Mouse (Mus musculus) kidney, postnatal 10 days (tissue): ENCODE measurements around the gene Tulp2.
"Not testable (repeated sequence)": the region's sequence is repeated elsewhere in the genome, so short reads cannot be mapped to it uniquely, and the experiment has no call there.

Source experiments
- DNase-seq: peaks from one replicate; pipeline ENCODE4 v3.0.0; 2021; ENCODE audit warnings: mixed read lengths

Gene Tulp2

DNA sequence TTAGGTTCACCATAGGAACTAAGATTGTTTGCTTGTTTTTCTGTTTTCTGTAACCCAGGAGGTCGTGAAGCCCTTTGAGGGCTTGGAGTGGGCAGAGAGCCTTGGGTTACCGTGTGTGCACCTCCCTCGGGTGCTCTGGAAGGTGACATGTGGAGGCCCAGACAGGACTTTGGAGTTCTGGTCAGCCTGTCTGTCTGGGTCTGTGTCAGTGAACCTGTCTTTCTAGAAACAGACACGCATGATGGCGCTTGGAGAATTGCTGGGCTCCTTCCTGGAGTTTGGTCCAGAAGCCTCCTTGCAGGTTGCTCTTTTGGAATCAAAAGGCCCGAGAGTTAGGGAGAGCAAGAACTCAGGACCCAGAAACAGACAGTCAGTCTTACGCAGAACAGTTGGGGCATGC, 21.3 kb upstream of the Tulp2 start:
- peak; percentile 58 for DNase-seq

DNA sequence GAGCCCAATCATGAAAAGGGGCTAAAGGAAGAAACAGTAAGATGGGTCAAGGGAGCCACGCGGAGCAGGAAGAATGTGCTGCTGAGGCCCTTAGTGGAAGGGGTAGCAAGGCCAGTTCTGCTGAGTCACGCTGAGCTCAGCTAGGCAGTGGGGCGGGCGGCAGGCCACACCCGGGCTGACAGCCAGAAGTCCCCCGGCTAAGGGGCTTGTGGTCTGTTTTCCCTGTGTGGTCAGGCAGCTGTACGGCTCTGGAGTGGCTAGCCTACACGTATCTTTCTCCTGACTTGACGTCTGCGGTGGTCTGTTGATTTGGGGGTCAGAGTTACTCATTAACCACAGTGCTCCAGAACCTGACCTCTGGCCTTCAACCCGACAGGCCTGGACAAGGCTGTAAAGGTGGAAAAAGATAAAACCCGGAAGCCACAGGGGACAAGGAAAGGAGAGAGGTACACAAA, 20.8 kb upstream of the Tulp2 start:
- peak; percentile 84 for DNase-seq

DNA sequence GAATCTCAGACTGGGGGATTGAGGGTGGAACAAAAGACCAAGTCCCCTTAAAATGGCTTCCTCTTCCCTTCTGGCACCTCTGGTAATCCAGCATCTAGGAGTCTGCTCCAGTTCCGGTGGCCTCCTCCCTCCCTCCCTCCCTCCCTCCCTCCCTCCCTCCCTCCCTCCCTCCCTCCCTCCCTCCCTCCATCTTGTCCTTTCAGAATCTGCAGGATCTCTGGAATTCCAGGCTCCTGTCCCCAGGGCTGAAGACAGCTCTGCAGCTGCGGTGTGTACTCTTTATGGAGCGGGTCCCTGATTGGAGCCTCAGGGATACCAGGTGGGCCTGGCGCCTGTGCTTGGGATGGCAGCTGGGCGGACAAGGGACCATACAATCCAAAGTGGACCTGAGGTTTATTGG, 20.4 kb upstream of the Tulp2 start:
- DNase-seq = peak; percentile 39

DNA sequence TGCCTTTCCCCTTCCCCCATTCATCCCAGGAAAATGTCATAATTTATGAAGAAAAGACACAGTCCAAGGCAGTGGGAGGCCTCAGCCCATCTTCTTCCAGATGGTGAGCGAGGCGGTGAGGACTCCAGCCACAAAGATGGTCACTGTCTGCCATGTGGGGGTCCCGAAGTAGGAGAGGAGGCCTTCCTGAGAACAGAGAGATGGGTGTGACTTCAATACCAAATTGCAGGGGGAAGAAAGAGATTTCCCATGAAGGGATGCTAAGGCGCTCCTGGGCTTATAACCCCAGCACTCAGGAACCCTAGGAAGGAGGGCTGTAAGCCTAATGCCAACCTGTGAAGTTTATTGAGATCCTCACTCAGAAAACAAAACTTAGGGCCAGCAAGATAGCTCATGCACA, 19.9 kb upstream of the Tulp2 start:
- DNase-seq = no peak

DNA sequence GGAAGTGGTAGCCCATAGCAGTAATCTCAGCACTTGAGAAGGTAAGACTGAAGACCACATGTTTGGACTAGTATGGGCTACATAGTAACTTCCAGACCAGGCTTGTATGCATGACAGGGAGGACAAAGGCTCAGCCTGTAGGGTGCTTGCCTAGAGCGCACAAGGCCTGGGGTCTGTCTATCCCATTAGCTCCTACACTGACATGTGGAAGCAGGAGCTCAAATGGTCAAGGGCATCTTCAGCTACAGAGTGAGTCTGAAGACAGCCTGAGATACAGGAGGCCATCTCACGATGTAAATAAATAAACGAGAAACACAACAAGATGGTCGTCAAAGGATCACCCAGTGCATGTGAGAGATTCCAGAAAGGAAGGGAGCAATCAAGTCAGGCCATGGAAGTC, 19.4 kb upstream of the Tulp2 start:
- DNase-seq = no peak

DNA sequence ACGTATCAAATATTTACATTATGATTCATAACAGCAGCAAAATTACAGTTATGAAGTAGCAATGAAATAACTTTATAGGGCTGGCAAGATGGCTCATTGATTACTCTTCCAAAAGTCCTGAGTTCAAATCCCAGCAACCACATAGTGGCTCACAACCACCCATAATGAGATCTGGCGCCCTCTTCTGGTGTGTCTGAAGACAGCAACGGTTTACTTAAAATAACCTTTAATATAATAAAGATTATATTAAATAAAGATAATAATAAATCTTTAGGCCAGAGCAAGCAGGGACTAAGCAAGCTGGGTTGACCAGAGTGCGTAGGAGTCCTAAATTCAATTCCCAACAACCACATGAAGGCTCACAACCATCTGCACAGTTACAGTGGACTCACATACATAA, 18.8 kb upstream of the Tulp2 start:
- not testable (repeated sequence) for DNase-seq

DNA sequence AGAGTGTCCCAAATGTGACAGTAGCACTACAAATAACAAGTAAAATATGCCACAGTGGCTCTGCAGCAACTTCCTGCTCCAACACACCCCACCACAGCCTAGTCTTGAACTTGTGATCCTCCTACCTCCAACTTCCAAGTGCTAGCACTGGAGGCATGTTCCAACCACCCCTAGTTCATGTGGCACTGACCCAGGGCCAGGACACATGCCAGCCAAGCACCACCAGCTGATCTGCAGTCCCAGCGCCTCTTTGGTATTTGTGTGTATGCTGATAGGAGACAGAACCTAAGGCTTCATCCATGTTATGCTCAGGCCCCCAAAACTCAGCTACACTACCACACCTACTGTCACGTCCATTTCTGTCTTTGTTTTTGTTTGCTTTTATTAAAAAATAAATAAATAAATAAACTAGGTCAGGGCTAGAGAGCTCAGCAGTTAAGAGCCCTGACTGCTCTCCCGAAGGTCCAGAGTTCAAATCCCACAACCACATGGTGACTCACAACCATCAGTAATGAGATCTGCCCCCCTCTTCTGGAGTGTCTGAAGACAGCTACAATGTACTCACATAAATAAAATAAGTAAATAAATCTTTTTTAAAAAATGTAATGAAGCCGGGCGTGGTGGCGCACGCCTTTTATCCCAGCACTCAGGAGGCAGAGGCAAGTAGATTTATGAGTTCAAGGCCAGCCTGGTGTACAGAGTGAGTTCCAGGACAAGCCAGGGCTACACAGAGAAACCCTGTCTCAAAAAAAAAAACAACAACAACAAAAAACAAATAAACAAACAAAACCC, 17.5 kb upstream of the Tulp2 start:
- DNase-seq = no peak

DNA sequence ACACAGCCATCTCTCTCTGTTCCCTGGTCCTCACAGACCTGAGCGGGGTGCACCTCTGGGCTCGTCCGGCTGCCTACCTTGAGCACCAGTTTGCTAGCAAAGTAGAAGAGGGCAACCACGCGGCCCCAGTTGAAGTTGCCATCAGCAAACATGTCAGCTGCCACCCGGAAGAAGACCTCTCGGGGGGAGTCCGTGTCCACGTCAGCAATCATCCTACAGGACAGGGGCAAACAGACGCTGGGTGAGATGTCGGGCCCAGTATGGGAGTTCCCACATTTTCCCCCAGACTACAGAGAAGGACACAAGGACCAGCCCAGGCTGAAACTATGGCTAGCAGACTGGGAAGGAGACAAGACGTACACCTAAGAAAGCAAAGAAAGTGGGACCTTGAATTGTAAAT, 16.6 kb upstream of the Tulp2 start:
- no peak for DNase-seq

DNA sequence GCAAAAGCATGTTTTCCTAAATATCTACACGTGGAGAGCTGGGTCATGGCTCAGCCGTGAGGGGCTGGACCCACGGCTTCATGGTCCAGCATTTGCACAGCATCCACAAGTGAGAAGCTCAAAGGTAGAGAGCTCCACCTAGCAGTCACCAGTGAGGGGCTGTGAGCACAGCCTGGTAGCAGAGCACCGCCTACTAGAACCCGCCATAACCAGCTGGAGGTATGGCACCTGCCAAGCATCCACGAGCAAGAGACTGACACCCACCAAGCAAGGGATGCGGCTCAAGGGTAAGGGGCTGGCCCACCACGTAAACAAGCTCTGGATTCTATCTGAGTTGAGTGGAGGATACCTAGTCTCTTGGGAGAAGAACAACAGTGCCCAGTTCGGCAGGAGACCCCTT, 16.1 kb upstream of the Tulp2 start:
- DNase-seq = peak; percentile 48

DNA sequence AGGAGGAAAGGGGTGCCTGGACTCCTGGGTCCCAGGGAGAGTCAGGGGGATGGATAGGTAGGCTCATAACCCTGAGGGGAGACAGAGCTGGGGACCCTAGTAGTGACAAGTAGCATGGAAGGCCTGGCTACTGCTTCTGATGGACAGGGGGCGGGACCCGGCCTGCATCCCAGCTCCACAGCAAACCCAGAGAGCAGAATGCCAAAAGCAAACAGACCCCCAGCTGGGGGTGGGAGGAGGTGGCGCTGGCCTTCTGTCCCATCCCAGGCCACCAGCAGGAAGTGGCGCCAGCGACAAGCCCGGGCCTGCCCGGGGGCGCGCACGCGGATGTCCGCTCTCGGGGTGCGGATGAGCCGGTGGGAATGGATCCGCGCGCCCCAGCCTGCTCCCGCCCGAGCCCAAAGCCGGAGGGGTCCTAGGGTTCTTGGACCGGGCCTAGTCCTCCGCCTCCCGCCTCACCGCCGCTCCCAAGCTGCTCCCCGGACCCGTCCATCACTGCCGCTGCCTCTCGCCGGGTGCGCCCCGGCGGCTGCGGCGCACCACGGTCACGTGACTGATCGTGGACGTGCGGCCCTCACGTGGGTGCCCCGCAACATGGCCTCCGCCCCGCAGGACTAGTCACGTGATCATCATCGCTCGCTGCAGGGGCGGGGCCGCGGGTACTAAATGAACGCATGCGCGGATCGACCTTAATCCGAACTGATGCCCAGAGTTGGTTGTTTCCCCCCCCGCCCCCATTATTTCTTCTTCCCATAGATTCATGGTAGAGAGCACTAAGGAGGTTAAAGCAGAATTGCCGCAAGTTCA, 15.2 kb upstream of the Tulp2 start, which contains the start of gene Bax:
Bax (minus strand) TSS at position 616 of the 807 bp plus-strand sequence.
- peak; percentile 98 for DNase-seq

DNA sequence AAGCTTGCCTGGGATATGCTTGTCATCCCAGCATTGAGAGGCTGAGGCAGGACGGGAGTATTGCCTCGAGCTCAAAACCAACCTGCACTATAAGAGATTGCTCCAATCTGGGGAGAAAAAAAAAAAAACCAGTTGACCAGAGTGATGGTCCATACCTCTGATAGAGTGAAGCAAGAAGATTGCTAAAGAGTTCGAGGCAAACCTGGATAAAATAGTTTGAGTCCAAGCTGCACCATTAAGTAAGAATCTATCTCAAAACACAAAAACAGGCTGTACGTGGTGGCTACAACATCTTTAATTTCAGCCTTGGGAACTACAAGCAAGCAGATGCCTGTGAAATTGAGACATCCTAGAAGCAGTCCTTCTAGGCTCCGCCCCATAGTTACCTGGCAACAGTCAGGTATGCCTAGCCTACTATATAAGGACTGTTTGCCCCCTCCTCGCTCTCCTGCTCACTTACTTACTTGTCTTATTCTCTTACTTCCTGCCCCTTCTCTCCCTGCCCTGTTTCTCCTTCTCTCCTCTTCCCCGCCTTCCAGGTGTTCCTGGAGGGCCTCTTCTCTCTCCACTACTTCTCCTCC, 14.5 kb upstream of the Tulp2 start:
- no peak for DNase-seq

DNA sequence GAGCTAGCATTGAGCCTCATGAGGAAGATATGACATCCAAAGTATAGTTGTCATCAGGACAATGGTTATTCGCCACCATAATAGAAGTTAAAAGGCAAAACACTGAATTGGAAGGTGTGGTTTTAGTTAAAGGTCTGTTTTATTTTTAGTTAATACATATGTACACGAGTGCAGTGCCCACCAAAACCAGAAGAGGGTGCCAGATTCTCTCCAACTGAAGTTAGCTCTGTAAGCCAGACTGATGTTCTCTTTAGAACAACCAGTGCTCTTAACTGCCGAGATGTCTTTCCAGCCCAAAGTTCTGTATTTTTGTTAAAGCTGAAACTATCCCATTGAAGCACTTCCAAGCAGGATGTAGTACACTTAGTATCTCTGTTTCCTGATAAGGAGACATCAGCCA, 10.8 kb upstream of the Tulp2 start:
- DNase-seq = peak; percentile 91

DNA sequence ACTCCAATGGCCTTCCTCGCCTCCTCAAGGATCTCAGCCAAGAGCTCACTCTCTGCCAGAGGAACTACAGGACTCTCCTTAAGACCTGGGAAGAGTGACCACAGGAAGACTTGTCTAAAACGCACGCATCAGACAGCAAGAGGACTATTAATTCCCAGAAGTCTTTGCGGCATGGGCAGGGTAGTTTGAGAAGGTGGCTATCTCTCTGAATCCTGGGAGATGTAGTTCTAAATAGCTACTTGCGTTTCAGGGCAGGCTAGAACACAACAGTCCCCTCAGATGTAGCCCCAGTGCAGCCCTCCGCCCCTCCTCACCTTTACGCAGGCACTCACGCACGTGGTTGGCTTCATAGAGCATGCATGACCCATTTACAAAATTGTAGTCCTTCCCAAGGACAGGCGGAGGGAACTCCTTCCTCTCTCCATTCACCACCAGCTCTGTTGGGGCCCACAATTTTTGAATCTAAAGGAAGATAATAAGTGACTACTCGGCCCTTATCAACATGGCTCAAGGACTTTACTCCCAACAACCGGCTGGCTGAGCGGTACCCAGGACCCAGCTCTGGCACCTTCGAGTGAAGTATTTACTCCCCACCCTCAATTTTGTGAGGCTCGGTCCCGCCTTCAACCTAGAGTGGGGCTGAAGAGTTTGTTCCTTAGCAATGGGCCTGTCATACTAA, 6.2 kb upstream of the Tulp2 start:
- DNase-seq = peak; percentile 45

DNA sequence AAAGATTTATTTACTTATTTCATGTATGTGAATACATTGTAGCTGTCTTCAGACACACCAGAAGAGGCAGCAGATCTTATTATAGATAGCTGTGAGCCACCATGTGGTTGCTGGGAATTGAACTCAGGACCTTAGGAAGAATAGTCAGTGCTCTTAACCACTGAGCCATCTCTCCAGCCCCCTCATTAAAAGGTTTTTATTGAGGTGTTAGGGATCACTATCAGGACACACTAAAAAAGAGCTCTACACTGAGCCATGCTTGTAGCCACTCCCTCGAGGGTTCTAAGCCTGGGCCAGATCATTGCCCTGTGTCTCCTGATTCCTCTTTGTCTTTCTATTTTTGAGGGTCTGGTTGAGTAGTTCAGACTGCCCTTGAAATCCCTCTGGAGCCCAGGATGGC, 5.2 kb upstream of the Tulp2 start:
- no peak for DNase-seq

DNA sequence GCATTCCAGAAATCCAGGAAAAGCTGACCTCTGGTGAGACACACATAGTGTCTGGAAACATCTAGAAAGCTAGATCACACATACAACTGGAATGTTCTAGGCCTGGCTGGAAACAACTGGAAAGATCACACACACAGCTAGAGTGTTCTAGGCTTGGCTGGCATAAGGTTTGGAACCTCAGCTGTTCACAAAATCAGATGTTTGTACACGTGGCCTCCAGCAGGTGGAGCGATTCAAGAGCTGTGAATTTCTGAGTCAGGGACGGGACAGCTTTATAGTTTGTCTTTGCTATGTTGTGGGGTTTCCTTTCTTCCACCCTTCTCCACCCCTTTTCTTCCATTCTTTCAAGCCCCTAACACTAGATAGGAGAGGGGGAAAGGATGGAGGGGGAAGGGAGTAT, 4.7 kb upstream of the Tulp2 start:
- DNase-seq = peak; percentile 78

DNA sequence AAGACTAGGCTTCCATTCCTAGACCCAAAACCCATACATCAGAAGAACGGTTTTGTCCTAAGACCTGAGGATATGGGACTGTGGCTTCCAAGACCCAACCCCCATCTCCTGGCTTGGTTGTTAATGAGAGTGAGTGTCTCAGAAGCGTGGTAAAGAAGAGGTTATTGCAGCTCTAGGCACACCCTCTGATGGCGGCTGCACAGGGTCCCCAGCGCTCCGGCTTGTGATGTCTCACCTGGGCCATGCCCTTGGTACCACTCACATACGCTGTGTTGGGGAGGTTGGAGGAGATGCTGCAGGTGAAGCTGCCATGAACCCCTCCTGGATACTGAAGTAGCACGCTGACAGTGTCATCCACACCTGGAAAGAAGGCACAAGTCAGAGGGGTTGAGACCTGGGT, 2.9 kb upstream of the Tulp2 start:
- no peak for DNase-seq

DNA sequence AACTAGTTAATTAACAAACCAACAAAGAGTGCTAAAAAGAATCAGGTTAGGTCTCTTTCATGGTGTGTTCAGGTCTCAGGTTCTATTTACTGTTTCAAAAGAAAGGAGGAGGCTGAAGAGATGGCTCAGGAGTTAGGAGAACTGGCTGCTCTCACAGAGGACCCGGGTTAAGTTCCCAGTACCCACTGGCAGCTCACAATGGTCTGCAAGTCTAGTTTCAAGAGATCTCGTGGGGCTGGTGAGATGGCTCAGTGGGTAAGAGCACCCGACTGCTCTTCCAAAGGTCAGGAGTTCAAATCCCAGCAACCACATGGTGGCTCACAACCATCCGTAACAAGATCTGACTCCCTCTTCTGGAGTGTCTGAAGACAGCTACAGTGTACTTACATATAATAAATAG, 1.4 kb upstream of the Tulp2 start:
- DNase-seq = not testable (repeated sequence)

DNA sequence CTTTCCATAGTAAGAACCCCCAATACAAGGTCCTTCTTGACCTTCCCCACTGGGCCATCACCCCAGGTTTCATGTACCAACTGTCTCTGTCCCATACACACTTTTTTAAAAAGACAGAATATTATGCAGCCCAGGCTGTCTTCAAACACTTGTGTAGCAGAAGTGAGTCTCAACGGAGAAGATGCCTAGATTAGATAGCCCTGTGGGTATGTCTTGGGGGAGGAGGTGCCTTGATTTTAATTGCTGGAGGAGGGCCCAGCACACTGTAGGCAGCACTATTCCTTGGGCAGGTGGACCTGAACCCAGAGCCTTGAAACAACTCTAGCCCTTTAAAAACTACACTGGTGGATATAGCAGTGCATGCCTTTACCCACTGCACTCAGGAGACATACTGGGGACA, 489 bp downstream of the Tulp2 start:
- no peak for DNase-seq

DNA sequence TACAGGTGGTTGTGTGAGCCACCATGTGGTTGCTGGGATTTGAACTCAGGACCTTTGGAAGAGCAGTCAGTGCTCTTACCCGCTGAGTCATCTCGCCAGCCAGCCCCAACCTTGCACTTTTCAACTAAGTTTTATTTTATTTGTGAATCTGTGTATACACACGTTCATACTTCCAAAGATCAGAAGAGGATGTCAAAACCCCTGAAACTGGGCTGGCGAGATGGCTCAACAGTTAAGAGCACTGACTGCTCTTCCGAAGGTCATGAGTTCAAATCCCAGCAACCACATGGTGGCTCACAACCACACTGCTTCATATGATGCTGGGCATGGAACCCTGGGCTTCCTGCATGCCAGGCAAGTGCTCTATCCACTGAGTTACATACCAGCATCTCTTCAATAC, 3.3 kb downstream of the Tulp2 start:
- DNase-seq = not testable (repeated sequence)

DNA sequence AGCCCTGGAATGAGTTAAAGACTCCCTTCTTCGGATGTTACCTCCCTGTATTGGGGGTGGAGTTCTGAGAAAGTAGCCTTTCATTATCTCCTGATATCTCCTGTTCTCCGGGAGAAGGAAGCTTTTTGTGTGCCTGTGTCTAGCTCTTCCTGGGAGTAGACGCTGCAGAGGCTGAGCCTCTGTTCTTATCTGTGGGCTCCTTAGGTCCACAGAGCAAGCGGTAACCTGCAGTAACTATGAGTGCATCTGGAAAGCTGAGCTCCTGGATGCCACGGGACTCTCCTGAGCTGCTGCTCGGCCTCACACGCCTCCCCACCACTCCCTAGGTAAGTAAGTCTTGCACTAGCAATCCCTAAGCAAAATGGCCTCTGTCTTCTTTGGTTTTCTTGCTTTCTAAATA, 4.5 kb downstream of the Tulp2 start:
- DNase-seq = no peak

DNA sequence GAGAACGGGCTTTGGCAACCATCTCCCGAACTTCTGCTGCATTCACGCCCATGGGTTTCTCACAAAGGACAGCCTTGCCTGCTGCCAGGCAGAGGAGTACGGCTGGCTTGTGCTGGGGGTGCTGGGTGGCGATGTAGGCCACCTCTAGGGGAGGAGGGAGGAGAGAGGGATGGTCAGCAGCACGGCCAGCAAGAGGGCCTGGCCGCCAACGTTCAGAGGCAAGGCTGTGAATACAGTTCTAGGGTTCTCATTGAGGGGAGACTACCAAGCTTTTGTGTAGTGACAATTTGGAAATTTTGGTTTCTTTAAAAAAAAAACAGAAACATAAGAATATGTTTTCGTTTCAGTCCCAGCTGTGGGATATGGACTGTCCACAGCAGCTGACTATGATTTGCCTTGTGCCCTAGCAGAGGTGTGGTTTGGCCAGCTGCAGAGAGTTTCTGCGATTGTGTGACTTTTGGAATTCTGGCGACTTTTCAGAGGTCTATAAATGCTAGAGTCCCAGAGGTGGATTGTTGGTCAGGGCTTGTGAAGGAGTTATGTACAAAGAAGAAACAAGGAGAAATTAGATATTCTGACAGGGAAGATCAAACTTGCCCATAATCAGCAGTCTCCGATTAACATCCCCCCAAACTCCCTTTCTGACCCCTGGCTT, 5.2 kb downstream of the Tulp2 start, which contains the start of gene Gm45808:
Gm45808 (minus strand) TSS at position 51 of the 655 bp plus-strand sequence.
- DNase-seq = no peak

DNA sequence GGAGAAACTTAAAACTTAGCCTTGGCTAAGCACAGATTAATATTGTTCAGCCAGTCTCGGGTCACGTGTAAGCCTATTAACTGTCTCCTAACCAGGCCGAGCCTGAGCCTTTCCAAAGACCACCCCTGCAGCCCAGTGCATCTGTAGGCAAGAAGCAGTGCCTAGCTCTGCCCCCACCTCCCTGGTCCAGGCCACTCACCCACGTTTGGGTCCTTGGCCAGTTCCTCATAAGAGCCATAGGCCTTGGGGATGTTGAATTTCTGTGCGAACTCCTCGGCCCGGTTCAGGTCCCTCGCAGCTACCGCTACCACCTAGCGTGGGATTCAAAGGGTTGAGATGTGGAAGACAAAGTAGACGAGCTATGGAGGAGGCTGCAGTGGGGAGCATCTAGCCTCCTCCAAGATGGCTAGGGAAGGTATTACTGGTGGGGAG, 6.2 kb downstream of the Tulp2 start:
- no peak for DNase-seq
